ENCODE assay signal across 8 mouse cellular contexts in genomic region chrX:145307174-145307573, GRCm38 (mm10). TPM values are rescaled to one million over a fixed set of nuclear protein-coding genes. Genes with fewer than 3 reads are reported as not detected.
A peak's percentile ranks its signal among the peaks of the same experiment; 100 is the strongest.
DNase-seq lines count a peak whose midpoint lies in the region; ATAC-seq lines count a peak whose summit lies in the region.

No protein-coding gene starts in this region.

- H3K9ac ChIP-seq in hindbrain, embryonic 12.5 days: no peak overlapping the region
- no peak overlapping the region for H3K9ac ChIP-seq in hindbrain, embryonic 14.5 days

- peak; percentile 6 for DNase-seq in hindbrain, embryonic 10.5 days (ENCODE audit: low spot score)
- peak; percentile 47 for DNase-seq in MN1 (ENCODE audit: low spot score)
- DNase-seq in cerebellum, postnatal 10 days: peak; percentile 47 to 54
- peak; percentile 77 for DNase-seq in hindbrain, embryonic 14.5 days (ENCODE audit: low spot score)
- DNase-seq in limb, embryonic 10.5 days (ENCODE audit: low spot score): peak; percentile 26
- DNase-seq in retina, postnatal 7 days (ENCODE audit: low read depth, low spot score): peak; percentile 3
- DNase-seq in ovary, postnatal 14 days (ENCODE audit: low spot score): no peak

- no peak overlapping the region for H3K27ac ChIP-seq in hindbrain, embryonic 10.5 days
- H3K27ac ChIP-seq in hindbrain, embryonic 12.5 days: no peak overlapping the region
- H3K27ac ChIP-seq in hindbrain, embryonic 14.5 days: no peak overlapping the region
- no peak overlapping the region for H3K27ac ChIP-seq in limb, embryonic 10.5 days

- 5% methylated on average over 2 of the region's 2 CpGs for WGBS in hindbrain, embryonic 10.5 days
- WGBS in hindbrain, embryonic 12.5 days: 24% methylated on average over 2 of the region's 2 CpGs
- WGBS in hindbrain, embryonic 14.5 days: 8% methylated on average over 2 of the region's 2 CpGs
- WGBS in limb, embryonic 10.5 days: 6% methylated on average over 2 of the region's 2 CpGs

- H3K27me3 ChIP-seq in hindbrain, embryonic 10.5 days (ENCODE audit: insufficient read depth, poor library complexity, severe bottlenecking): no peaks in the 10 kb centered on the region
- H3K27me3 ChIP-seq in hindbrain, embryonic 12.5 days: no peaks in the 10 kb centered on the region
- H3K27me3 ChIP-seq in hindbrain, embryonic 14.5 days (ENCODE audit: control insufficient read depth, insufficient read depth, low read length): no peaks in the 10 kb centered on the region
- peaks cover 15% of the 10 kb centered on the region; the same call in 1 of the 2 replicates for H3K27me3 ChIP-seq in limb, embryonic 10.5 days (ENCODE audit: low read depth, poor library complexity, severe bottlenecking)

- no peaks in the 10 kb centered on the region for H3K9me3 ChIP-seq in hindbrain, embryonic 10.5 days
- H3K9me3 ChIP-seq in hindbrain, embryonic 12.5 days (replicated peaks): no peaks in the 10 kb centered on the region
- H3K9me3 ChIP-seq in hindbrain, embryonic 14.5 days (ENCODE audit: control insufficient read depth, low read length): no peaks in the 10 kb centered on the region
- no peaks in the 10 kb centered on the region for H3K9me3 ChIP-seq in limb, embryonic 10.5 days (replicated peaks)

- H3K4me1 ChIP-seq in hindbrain, embryonic 10.5 days (replicated peaks): no peaks in the 10 kb centered on the region
- no peaks in the 10 kb centered on the region for H3K4me1 ChIP-seq in hindbrain, embryonic 12.5 days
- no peaks in the 10 kb centered on the region for H3K4me1 ChIP-seq in hindbrain, embryonic 14.5 days (replicated peaks; ENCODE audit: control insufficient read depth, insufficient read depth, low read length)
- H3K4me1 ChIP-seq in limb, embryonic 10.5 days: no peaks in the 10 kb centered on the region

- H3K4me3 ChIP-seq in hindbrain, embryonic 10.5 days: no peak overlapping the region
- H3K4me3 ChIP-seq in hindbrain, embryonic 12.5 days: no peak overlapping the region
- H3K4me3 ChIP-seq in hindbrain, embryonic 14.5 days (replicated peaks; ENCODE audit: low read length): no peak overlapping the region
- H3K4me3 ChIP-seq in limb, embryonic 10.5 days: no peak overlapping the region

- no peak overlapping the region for H3K4me2 ChIP-seq in hindbrain, embryonic 12.5 days (replicated peaks)
- no peak overlapping the region for H3K4me2 ChIP-seq in hindbrain, embryonic 14.5 days (replicated peaks)

- ATAC-seq in hindbrain, embryonic 12.5 days (ENCODE audit: low FRiP score): no peak
- ATAC-seq in hindbrain, embryonic 14.5 days (ENCODE audit: low FRiP score): no peak

- H3K36me3 ChIP-seq in hindbrain, embryonic 10.5 days: no peaks in the 10 kb centered on the region
- no peaks in the 10 kb centered on the region for H3K36me3 ChIP-seq in hindbrain, embryonic 12.5 days
- no peaks in the 10 kb centered on the region for H3K36me3 ChIP-seq in hindbrain, embryonic 14.5 days (replicated peaks; ENCODE audit: control insufficient read depth, insufficient read depth)
- no peaks in the 10 kb centered on the region for H3K36me3 ChIP-seq in limb, embryonic 10.5 days

RNA-seq across cellular contexts. Expression of gene Lhfpl1, which starts 41.7 kb away (rescaled TPM):
- polyA plus RNA-seq in hindbrain, embryonic 10.5 days (2016; fragmentation: Nextera tagmentation; extraction: Ambion mirVana): 0.08 and 0.76 TPM in 2 replicates
- 0.40 and 0.65 TPM in 2 replicates for polyA plus RNA-seq in hindbrain, embryonic 12.5 days (2016; fragmentation: Nextera tagmentation; extraction: Ambion mirVana)
- polyA plus RNA-seq in hindbrain, embryonic 14.5 days (2014; fragmentation: Nextera tagmentation; extraction: Ambion mirVana): 0.37 TPM in 1 of 2 replicates, not detected in the other
- 1.3 and 1.7 TPM in 2 replicates for polyA plus RNA-seq in limb, embryonic 10.5 days (2016; fragmentation: Nextera tagmentation; extraction: Ambion mirVana)
